Mouse (Mus musculus): ENCODE data around the gene Slc25a42.
"Not testable (repeated sequence)": the region's sequence is repeated elsewhere in the genome, so short reads cannot be mapped to it uniquely, and the experiment has no call there.

The Slc25a42 gene

DNA sequence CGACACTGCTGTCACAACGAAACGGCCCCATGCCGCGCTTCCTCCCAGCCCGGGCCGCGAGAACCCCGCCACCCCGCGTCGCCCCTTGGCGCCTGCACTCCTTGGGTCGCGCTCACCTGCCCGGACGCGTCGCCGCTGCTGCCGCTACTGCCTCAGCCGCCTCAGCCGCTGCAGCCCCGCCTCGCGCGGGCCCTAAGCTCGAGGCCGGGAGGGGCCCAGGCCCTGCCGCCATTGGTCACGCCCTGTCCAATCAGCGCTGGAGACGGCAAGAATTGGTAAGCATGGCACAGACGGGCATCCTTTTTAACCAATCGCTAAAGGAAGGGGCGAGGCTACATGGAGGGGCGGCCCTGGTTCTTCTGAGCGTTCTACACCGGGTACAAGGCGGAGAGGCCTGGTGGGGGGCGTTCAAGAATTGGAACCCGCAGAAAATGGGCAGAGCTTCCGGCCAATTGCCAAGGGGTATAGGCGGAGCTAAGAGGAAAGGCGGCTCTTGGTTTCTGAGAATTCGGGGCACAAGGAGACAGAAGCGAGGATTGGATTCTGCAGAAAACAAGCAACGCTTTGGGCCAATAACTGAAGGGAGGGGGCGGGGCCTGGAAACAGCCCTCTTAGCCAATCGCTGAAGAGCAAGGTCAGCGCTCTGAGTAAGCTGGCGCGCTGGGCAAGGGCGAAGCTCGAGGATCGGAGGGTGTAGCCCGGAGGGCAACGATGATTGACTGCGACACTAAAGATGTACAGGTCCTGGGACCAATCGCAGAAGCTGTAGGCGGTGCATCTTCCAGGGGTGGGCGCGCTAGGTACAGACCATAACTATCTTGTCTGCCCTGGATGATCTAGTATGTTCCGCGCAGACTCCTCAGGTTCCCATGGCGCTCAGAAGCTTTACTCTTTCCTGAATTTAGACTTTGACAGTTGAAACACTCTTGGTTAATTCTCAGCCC lies at the start of gene Slc25a42:
Gene Slc25a42, minus strand, starts transcription at position 194 of the 944 bp plus-strand sequence.
- DNase-seq (ENCODE audit: low spot score), result peak; percentile 87

DNA sequence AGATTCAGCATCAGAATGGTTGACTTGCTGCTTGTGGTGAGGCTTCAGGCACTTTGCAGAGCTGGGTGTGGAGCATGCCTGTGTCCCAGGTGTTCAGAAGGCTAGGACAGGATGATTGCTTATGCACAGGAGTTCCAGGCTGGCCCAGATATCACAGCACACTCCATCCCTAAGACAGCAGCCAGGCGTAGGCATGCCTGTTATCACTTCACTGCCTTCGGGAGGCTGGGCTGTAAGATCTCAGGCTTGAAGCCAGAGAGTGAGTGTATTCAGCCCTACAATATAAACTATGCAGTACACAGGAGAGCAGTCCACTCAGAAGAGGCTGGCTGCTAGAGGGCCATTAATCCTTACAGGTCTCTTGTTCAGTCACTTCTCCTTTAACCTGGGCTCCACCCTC lies 46.9 kb upstream of the Slc25a42 start:
- no peak for DNase-seq (ENCODE audit: low spot score)

DNA sequence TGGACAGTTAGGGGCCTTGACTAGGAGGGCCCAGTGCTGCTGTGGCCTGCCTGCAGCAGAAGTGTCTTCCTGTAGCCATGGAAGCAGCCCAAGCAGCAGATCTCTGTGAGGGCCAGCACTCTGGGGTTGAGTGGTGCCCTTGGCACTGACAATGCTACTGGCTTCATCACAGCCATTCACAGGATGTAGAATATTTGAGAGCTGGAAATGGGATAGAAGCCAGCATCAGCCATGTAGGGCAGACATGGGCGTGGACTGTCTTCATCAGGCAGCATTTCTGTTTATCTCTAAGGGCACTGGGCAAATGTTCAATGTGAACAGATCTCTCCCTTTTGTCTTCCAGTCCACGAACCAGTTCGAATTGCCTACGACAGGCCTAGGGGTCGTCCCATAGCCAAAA lies 46.5 kb upstream of the Slc25a42 start:
- no peak for DNase-seq (ENCODE audit: low spot score)

DNA sequence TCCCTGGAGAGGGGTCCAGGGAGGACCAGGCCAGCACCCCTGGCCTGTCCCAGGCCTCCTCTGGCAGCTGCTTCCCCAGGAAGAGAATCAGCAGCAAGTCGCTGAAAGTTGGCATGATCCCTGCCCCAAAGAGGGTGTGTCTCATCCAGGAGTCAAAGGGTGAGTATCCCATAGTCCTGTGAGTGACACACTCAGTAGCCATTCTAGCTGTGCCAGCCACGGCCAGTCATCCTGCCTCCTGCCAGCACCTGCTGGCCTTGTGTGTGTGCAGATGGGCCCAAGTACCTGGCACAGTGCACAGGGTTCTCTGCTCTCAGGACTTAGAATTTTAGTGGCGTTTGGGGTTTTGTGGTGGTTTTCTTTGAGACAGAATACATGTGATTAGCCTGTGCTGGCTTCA lies 45.4 kb upstream of the Slc25a42 start:
- DNase-seq (ENCODE audit: low spot score), result no peak

DNA sequence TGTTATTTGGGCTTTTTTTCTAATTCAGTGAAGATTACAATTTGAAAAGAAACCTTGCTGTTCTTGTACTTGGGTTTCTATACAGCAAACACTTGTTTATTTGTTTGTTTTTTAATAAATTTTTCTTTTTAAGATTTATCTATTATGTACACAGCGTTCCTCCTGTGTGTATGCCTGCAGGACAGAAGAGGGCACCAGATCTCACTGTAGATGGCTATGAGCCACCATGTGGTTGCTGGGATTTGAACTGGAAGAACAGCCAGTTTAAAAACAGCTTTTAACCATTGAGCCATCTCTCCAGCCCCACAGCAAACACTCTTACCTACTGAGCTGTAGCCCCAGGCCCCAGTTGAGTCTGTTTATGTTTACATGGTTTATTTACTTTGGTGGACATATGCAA lies 42.5 kb upstream of the Slc25a42 start:
- DNase-seq (ENCODE audit: low spot score), result no peak

DNA sequence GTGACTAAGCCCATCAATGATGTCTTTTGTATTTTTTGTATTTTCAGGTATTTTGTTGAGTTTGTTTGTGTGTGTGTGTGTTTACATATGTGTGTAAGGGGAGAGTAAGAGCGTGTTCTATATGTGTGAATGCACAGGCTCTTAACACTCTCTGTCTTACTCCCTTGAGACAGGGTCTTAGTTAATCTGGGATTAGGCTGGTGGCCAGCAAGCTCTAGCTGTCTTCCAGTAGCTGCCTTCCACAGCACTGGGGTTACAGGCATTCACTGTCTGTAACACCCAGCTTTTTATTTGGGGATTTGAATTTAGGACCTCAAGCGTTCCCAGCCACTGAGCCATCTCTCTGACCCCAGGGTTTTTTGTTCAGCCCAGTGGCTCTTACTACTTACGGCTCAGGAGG lies 35.7 kb upstream of the Slc25a42 start:
- DNase-seq (ENCODE audit: low spot score), result no peak

DNA sequence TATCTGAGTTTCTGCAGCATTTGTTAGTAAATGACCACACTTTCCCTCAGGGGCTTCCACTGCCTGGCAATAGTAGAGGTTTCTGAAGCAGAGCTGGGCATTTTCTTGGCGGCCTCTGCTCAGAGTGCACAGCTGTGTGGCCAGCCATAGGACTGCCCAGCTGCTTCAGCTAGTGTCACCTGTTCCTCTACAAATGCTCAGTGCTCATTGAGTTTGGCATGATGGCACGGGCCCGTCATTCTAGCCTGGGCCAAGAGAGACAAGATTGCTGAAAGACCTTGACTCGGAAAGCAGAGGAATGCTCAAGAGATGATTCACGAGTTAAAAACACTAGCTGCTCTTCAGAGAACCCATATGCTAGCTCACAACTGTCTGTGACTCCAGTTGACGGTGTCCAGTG lies 34.5 kb upstream of the Slc25a42 start:
- no peak for DNase-seq (ENCODE audit: low spot score)

DNA sequence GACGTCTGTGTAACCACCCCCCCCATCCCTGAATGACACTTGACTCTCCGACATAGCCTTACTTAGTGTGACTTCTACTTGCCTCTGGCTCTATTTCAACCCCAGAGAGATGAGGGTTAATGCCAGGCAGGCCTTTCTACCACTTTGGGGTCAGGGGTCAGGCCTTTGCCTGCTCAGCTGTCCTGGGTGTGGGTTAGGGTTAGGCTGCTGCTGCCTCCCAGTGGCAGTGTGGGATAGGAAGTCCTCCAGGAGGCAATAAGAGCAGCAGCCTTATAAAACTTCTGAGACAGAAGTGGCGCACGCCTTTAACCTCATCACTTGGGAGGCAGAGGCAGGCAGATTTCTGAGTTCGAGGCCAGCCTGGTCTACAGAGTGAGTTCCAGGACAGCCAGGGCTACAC lies 28.5 kb upstream of the Slc25a42 start:
- DNase-seq (ENCODE audit: low spot score), result no peak

DNA sequence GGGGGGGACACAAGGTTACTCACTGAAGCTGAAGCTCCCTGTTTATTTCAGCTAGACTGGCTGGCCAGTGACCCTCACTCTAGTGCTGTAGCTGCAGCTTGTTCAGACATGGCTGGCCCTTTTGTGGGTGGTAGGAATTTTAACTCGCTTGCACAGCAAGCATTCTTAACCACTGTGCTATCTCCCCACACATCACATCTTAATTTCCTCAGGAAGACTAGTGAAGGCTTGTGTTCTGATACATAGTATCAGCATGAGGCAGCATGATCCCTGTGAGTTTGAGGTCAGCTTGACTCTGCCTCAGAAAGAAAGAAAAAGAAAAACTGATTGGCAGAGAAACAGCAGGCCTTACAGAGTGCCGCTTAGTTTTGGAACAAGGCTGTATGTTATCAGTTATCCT lies 25.7 kb upstream of the Slc25a42 start:
- DNase-seq (ENCODE audit: low spot score), result no peak

DNA sequence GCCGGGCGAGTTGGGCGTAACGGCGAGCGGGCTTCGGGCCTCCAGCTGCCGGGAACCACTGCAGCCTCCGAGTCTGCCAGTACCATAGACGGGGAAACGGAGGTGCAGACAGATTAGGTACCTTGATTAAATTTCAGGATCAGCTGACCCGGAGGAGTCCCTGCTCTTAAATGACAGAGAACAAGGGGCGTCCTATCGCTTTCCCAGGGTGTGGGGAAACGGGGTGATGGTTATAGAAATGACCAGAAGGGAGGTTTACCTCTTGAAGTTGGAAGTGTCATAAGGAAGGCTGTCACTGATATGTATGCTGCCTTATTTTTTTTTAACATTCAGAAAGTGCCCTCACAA lies 22.6 kb upstream of the Slc25a42 start:
- no peak for DNase-seq (ENCODE audit: low spot score)

DNA sequence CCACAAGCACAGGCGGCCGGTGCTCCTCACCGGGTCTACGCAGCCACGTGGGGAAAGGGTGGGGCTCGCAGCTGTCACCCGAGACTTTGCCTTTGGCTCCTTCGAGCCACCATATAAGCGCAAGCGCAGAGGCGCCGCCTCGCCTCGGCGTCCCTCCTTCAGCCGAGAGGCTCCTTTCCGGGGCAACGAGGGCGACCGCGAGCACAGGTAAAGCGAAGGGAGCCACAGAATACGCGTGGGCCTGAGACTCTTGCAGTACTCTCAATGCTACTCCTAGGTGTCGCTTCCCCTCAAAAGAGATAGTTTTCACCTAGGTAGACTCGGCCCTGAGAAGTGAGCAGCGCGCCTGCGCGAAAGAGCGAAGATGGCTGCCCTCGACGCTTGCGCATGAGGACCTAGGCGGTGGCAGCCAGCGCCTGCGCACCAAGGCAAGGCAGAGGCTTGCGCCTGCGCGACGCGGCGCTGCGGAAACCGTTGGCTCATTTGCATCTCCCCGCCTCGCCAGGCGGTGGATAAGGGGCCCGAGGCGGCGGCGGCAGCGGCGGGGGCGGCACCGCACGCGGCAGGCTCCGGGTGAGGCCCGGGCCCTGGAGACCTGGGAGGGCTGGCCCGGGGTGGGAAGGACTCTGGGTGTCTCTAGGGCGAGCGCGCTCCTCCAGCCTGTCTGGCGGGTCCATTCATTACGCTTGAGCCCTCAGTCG lies 22.1 kb upstream of the Slc25a42 start, which contains the start of the genes Sugp2 and Armc6:
Gene Sugp2, plus strand, starts transcription at position 147 of the 701 bp plus-strand sequence.
Gene Armc6, minus strand, starts transcription at position 387 of the 701 bp plus-strand sequence.
- DNase-seq (ENCODE audit: low spot score), result peak; percentile 92

DNA sequence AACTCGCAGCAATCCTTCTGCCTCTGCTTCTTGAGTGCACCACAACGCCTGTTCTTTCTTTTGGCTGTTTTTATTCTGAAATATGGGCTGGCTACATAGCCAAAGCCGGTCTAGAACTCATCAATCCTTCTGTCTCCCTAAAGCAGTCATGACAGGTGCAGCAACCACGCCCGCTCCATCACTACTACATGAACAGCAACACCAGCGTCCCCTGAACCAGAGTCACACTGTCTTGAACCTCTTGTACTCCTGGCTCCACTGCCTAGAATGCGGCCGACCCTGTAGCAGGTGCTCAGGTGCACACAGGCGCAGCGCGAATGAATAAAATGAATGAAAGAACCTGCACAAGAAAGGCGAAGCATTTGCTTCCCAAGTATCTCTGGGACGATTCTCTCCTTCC lies 21.5 kb upstream of the Slc25a42 start:
- no peak for DNase-seq (ENCODE audit: low spot score)

DNA sequence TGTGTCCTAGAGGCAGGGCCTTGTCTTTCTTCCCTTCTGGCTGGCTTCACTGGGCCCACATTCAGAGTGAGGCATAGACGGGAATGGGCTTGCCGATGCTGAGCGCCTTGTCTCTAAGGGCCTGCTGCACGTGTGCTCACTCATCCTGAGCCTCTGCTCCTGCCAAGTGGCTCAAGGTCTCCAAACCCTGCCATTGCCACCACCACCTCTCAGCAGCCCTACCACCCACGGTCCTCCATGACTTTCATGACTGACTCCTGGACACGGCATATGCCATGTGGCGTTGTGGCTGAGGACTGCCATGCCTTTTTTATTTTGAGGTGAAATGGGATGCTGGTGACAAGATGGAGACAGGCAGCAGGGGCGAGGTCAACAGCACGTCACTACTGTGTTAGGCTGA lies 18.7 kb upstream of the Slc25a42 start:
- DNase-seq (ENCODE audit: low spot score), result no peak

DNA sequence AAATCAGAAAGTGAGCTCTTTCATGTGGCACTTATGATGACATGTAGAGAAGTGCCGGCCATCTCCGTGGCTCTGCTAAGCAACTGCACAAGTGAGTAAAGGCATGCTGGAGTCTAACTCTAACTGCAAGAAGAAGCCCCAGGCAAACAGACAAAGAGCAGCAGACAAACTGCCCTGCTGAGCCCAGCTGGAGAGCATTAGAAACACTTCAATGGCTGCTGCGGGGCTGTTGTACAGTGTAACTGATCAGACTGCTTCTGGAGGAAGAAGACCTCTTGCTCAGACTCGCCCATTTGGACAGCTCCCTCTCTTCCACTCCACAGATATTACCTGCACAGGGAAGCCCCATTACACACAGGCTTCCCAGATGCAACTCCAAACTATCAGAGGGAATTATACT lies 15.9 kb upstream of the Slc25a42 start:
- DNase-seq (ENCODE audit: low spot score), result no peak

DNA sequence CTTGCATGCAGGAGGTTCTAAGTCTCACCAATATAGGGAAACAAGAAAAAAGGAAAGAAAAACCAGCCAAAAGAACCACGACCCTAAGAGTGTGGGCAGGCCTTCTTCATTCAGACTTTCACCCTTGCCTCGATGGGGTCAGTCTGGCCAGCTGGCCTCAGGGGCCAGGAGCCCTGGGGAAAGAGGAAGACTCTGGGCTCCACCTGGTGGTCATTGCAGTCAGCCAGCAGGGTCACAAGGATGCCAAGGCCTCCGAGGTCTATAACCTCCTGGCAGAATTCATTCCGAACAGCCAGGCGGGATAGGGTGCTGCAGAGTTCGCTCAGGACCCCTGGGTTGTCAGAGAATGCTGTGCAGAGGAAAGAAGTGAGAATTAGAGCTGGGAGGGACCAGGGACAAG lies 11.2 kb upstream of the Slc25a42 start:
- DNase-seq (ENCODE audit: low spot score), result no peak

DNA sequence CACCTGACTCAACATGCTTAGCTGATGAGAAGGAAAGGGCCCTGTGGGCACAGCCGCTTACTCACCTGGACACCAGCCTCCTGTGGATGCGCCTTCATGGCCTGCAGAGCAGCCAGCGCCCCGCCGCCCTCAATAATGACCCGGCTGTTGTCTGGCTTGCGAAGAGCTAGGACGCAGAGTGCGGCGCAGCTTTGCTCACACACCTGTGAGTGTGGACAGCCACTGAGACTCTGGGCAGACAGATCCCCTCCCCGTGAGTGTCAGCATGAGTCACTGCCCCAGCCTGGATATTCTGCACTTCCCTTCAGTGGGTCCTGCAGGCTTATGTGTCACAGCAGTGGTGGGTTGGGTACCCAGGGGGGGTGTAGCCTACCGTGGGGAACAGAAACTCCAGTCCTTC lies 9.9 kb upstream of the Slc25a42 start:
- no peak for DNase-seq (ENCODE audit: low spot score)

DNA sequence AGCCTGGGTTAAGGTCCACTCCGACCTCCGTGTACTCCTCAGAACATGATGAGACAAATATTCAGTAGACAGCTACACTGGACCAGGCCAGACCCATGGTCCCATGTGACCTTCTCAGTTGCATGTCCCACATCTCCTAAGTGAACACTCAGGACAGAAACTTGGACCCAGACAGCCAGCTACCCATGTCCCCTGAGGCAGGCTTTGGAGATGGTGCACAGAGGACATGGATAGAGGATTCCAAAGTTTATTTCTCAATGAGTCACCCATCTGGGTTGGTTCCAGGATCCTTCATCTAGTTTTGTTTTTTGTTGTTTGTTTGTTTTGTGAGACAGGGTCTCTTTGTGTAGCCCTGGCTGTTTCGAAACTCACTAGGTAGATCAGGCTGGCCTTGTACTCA lies 8.8 kb upstream of the Slc25a42 start:
- DNase-seq (ENCODE audit: low spot score), result no peak

DNA sequence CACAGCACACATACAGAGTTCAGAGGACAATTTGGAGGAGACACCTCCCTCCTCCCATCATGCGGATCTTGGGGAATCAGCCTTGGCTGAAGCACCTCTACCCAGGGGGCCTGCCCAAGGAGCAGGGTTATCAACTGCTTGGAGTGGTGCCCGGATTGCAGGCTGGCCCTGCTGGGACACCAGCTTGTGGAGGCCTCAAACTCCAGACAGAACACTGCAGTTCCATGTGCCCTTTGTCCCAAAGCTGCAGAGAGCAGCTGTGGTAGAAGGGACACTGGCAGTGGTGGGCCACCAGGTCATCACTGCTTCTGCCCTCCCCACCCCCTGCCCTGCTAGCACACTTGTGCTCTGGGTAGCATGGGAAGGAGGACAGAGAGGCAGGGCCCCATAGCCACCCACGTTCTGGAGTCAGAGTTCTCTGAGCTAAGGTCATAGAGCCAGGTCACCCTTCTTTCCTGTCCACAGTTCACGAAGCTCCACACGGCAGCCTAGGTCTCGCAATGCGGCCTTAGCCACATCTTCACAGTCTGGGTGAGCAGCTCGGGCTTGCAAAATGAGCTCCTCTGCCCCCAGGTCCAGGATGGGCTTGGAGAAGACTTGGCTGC lies 8.2 kb upstream of the Slc25a42 start:
- no peak for DNase-seq (ENCODE audit: low spot score)

DNA sequence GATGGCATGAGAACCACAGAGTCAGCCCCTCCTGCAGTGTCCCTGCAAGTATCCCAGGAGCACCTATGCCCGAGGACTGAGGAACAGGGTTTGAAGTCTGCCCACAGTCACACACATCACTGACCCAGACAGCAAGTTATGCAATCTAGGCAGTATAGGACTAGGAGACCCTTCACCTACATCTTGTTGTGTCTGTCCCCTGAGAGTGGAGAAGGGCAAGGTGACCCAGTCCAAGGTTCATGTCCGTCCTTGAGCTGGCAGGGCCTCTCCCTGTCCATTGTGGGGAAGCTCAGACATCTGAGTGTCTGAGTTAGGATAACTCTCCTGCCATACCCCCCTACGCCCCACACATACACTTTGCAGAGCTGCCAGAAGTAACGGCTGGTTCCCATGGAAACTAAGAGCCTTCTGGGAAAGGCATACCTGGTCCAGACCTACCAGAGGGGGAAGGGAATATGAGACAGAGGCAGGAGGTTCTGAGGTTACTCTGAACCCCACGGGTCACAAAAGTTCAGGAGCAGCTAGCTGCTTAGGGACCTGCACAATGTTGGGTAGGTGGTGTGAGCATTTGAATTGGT lies 7.1 kb upstream of the Slc25a42 start:
- DNase-seq (ENCODE audit: low spot score), result no peak

DNA sequence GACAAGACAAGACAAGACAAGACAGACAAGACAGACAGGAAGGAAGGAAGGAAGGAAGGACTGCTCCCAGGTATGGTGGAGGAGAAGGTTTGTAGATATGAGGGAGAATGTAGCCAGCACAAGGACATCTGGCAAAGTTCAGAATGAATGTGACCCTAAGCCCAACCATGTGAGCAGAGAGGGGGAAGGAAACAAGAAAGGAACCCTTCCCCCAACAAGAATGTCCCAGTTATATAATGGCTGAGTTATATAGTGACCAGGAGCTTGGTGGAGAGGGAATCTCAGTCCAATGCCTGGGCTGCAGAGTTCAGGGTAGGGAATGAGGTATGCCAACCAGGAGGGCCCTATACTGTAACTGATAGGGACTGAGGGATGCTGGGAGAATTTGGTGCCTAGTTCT lies 5.3 kb upstream of the Slc25a42 start:
- no peak for DNase-seq (ENCODE audit: low spot score)

DNA sequence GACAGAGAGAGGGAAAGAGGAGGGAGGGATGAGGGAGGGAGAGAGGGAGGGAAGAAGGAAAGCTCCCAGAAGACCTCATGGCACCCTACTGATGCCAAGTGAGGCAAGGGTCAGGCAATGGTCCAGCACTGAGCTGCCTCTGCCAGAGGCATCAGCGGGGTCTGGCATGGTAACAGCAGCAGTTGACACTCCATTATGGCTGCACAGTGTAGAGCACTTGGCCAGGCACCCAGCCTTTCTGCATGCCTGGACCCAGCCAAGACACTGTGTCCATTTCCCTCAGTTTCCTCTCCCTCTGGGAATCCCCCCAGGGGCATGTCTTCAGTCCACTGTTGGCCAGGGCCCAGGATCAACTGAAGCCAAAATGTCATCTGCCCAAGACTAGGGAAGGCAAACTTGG lies 4.5 kb upstream of the Slc25a42 start:
- DNase-seq (ENCODE audit: low spot score), result no peak

DNA sequence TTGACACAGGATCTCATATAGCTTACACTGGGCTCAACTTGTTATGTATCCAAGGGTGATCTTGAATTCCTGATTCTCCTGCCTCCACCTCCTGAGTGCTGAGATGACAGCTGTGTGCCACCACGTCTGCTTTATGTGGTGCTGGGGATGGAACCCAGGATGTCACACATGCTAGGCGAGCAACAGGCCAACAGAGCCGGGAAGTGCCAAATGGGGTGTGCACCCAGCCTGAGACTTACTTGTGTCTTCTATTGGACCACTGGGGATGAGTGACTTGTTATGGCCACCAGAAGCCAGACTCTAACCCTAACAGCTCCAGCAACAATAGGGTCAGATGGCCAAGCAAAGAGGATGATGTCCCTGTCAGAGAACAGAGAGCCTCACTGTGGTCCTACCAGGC lies 4.1 kb upstream of the Slc25a42 start:
- not testable (repeated sequence) for DNase-seq (ENCODE audit: low spot score)

DNA sequence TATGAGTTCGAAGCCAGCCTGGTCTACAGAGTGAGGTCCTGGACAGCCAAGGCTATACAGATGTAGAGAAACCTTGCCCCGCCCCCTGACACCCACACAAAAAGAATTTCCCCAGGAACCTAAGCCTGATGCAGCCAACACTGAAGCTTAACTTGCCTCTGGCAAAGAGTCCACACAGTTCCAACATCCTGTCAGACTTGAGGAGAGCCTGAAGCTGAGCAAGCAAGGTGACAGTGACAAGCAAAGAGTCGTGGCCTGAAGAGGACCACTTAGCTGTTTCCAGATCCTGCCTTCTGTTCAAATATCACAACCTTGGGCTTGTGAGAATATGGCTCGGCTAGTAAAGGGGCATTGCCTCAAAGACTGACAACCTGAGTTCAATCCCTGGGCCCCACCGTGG lies 3.0 kb upstream of the Slc25a42 start:
- no peak for DNase-seq (ENCODE audit: low spot score)

Data from urinary bladder, postnatal 25 days (tissue).